Mouse (Mus musculus) ES-Bruce4 (cell line): Measurements from ENCODE around the gene Mfsd8.

Experiments used
- EP300 ChIP-seq: IDR thresholded peaks from 2 replicates; pipeline ENCODE4 v1.6.1; 2011; ENCODE audit warnings: low read depth, low read length; ENCODE audit not compliant: insufficient read depth
- POLR2A ChIP-seq: IDR thresholded peaks from one replicate; pipeline ENCODE4 v1.8.1; 2011; ENCODE audit warnings: low read length; ENCODE audit not compliant: insufficient read depth

DNA sequence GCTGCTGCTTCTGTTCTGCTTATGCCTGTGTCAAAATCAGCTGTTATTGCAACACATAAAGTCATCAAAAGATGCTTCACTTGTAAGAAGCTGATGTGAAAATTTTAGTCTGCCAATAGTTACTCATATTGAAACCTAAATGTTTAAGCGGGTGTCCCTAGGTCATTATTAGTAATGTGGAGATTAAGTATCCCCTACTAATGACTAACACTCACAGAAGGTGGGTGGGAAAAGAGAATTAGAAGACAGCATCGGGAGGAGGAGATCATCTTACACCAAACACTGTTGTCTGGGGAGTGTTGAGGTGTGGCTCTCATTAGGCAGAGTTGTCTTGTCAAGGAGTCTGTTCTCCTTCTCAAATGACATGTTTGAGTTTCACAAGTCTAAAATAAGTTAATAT lies 39.8 kb downstream of the Mfsd8 start:
- TF ChIP-seq EP300 (no peak), POLR2A (no peak)
